Mouse (Mus musculus): ENCODE measurements around the gene Dpt. TPM values are rescaled to one million over a fixed set of nuclear protein-coding genes. Genes with fewer than 3 reads are reported as not detected.
"Not testable (repeated sequence)": the region's sequence is repeated elsewhere in the genome, so short reads cannot be mapped to it uniquely, and the experiment has no call there.

Gene Dpt
- 10 to 100 TPM; 42.5 to 58.4 TPM for total RNA-seq (2021)
- long read RNA-seq, experiment 1, transcript Dpt-201 (4 exons, 1,724 nt), result major isoform, 5 of 8 reads
- long read RNA-seq, experiment 1, partial matches to known transcripts, result 0 of 8 reads
- long read RNA-seq, experiment 1, other reads (novel, unspliced or antisense), result 3 of 8 reads
- long read RNA-seq, experiment 2, partial matches to known transcripts, result 0 of 5 reads
- long read RNA-seq, experiment 2, other reads (novel, unspliced or antisense), result 3 of 5 reads

DNA sequence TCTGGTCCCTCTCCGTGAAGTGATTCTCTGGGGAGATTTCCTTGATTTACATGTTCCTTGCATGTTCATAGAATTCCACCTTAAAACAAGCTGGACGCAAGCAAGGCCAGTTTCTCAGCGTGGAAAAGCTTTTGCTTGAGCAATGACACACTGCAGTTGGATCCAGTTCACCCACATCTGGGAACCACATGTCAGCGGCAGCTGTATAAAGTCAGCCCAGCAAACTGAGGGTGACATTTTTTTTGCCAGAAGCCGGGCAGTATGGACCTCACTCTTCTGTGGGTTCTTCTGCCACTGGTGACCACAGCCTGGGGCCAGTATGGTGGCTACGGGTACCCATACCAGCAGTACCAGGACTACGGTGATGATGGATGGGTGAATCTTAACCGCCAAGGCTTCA is at the start of gene Dpt:
TSS of gene Dpt (plus strand) at position 174 of the 400 bp plus-strand sequence.
- Histone ChIP-seq H3K4me3 (peak within 1 kb of the TSS; percentile 64), H3K27ac (peak within 1 kb of the TSS; percentile 86)
- DNase-seq, result peak; percentile 80
- TF ChIP-seq CTCF (IDR thresholded peaks at IDR 0.05), result no peak
- intact Hi-C loops (cut with DNase I), result no loop called here

DNA sequence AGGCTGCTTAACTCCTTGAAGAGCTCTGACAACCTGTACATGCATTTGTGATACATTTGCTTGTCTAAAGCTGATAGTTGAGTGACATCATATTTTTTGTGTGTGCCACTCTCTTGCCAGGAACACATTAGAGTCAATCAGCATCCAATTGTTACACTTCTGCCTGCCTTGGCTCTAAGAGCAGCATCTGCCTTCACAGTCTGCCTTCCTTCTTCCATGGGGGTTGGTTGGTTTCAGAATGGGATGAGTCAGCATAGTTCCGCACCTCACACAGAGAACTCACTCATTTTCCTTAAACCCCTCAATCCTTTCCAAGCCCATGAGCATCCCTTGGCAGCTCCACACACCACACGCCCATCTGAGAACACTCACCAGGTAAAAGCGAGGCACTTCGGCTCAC is 42.7 kb upstream of the Dpt start:
- intact Hi-C loops (cut with DNase I), result no loop called here
- no peak for TF ChIP-seq CTCF (IDR thresholded peaks at IDR 0.05)

DNA sequence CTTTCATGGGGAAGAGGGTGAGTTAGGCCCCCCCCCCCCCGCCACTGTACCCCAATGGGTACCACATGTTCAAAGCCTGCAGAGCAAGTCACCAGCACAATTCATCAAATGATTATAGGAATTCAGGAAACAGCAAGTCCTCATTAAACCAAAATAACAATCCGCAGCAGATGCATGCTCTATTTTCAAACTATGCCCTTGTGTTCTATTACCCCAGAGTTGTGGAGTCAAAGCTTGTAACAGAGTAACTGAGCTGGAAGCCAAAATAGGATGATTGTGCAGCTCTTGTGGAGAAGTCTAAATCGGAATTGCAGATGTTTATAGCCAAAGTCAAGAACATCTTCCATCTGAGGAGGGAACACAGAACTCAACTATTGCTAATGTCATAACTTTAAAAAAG is 40.8 kb upstream of the Dpt start:
- H3K4me3 ChIP-seq, result no peak overlapping the region
- TF ChIP-seq CTCF (IDR thresholded peaks at IDR 0.05), result no peak
- peak overlapping the region; percentile 31 for H3K27ac ChIP-seq
- intact Hi-C loops (cut with DNase I), result no loop called here
- no peak for DNase-seq

More for the DNA sequence above, 42.7 kb upstream of the Dpt start:
- DNase-seq, result no peak
- Histone ChIP-seq H3K27ac (no peak overlapping the region), H3K4me3 (no peak overlapping the region)

DNA sequence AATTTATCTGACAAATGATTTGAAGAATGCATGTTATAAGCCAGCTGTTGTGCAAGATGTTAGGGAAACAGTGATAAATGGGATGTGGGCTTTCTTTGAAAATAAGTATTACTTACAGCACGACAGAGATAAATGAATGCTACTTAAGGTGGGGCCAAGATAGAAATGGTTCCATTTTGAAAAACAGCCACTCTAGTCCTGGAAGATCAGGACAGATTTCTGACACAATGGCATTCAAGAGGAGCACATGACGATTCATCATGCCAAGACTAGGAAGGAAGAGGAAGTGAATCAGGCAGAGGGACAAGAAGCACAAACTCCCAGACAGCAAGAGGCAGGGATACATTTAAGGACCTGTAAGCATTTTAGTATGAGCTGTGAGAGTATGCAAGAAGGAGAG is 39.5 kb upstream of the Dpt start:
- H3K4me3 ChIP-seq, result no peak overlapping the region
- intact Hi-C loops (cut with DNase I), result no loop called here
- no peak for TF ChIP-seq CTCF (IDR thresholded peaks at IDR 0.05)
- DNase-seq, result no peak
- H3K27ac ChIP-seq, result peak overlapping the region; percentile 12; the same call in 1 of the 2 replicates

DNA sequence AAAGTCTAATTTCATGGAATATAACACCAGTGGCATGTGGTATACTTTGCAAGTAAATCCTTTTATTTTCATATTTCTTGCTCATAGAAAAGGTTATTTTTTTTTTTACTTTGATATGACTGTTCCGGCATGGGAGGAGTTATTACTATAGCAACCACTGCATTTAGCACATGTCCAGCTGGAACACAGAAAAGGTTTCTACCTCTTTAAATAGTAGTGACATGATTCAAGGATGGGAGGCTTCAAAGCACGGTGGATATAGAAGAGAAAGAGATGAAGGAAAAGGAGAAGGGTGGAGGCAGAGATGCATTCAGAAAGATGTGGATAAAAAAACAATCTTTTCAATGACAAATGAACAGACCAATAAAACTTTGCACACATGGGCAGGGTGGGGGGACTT is 38.0 kb upstream of the Dpt start:
- DNase-seq, result no peak
- TF ChIP-seq CTCF (IDR thresholded peaks at IDR 0.05), result no peak
- intact Hi-C loops (cut with DNase I), result no loop called here
- Histone ChIP-seq H3K27ac (no peak overlapping the region), H3K4me3 (no peak overlapping the region)

DNA sequence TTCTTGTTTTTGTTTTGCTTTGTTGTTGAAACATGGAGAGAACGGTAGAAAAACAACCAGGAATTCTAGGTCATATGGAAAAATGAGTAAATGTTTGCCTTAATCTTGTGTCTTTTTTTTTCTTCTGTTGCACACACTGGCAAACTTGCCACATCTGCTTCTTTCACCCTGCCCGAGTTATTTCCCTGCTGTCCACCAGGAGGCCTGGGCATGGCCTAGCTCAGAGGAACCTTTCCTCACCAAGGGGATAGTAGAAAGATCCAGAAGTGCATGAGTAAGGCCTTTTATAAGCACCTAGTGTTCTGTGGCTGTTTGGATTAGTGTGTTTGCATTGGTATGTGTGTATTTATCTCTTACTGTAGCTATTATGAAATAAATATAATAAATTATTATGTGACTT is 34.2 kb upstream of the Dpt start:
- no peak overlapping the region for H3K4me3 ChIP-seq
- peak; percentile 55 for TF ChIP-seq CTCF (IDR thresholded peaks at IDR 0.05)
- peak; percentile 27 for DNase-seq
- intact Hi-C loops (cut with DNase I), result no loop called here
- 0 out of 2 replicates have a peak overlapping the region, but pooled peaks have one; percentile 0 for H3K27ac ChIP-seq

DNA sequence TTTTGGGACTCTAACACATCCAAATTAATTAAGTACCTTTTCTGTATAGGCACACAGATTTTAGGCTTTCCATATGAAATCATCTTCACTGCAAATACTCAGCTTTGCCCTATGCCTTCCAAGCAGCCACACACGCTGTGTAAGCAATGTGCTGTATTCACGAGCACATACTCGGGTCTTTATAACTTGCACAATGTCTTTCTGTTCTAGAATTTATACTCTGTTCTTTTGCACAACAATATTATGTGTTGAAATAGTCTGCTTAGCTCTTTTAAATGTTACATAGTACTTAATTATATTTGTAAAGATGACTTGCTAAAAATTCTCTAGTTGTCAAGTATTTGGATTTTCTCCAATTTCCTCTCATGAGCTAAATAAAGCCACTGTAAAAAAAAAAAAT is 29.8 kb upstream of the Dpt start:
- H3K4me3 ChIP-seq, result peak overlapping the region; percentile 39; the same call in 1 of the 2 replicates
- TF ChIP-seq CTCF (IDR thresholded peaks at IDR 0.05), result no peak
- DNase-seq, result no peak
- intact Hi-C loops (cut with DNase I), result loop anchor here (5.0 kb wide), 1 partner anchor 309 kb away; the partner anchor contains the start of gene Atp1b1
- peak overlapping the region; percentile 82 for H3K27ac ChIP-seq

DNA sequence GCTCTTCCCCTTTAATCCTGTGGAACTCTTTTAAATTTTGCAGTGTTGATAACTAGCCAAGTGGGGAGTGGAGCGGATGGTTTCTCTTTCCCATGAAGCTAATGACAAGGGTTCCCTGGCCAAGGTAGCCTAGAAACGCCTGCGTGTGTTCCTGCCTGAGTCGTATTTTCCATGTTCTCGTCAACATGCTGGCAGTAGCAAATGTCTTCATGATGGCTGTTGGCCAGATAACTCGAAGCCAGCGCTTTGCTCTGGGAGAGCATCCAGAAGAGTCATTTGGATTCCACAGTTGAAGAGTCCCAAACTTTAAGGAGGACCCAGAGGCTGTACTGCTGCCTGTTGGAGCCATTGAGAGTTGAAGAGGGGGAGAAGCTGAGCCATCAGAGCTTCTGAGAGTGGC is 25.8 kb upstream of the Dpt start:
- peak overlapping the region; percentile 87 for H3K27ac ChIP-seq
- TF ChIP-seq CTCF (IDR thresholded peaks at IDR 0.05), result no peak
- intact Hi-C loops (cut with DNase I), result loop anchor here (2.0 kb wide), 1 partner anchor 126 kb away; no protein-coding TSS in a partner anchor
- peak; percentile 89 for DNase-seq
- no peak overlapping the region for H3K4me3 ChIP-seq

DNA sequence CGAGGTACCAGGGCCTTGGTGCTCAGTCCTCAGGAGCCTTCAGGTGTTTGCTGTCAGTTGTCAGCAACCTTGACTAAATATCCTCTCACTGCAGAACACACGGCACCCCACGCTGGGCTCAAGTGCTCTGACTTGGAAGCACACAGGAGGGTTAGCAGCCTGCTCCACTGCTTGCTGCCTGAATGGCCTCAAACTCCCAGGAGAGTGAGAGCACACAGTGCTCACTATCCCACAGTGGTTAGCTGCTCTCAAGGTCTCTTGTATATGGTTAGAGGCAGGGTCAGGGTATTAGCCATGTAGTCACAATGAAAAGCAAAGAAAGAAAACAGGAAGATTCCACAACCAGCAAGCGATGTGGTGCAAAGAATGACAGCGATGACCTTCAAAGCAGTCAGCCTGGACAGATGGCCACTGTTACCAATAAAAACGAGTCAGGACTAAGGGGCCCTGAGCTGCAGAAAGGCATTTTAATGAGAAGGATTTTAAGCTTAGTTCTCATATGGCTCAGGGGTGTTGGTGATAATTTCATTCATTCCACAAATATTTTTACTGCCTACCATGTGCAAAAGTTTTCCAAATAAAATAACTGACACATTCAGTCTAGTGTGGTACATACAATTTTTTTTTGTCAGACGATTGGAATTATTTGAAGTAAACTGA is 15.5 kb upstream of the Dpt start:
- no peak for TF ChIP-seq CTCF (IDR thresholded peaks at IDR 0.05)
- DNase-seq, result no peak
- no peak overlapping the region for H3K27ac ChIP-seq
- intact Hi-C loops (cut with DNase I), result no loop called here
- no peak overlapping the region for H3K4me3 ChIP-seq

DNA sequence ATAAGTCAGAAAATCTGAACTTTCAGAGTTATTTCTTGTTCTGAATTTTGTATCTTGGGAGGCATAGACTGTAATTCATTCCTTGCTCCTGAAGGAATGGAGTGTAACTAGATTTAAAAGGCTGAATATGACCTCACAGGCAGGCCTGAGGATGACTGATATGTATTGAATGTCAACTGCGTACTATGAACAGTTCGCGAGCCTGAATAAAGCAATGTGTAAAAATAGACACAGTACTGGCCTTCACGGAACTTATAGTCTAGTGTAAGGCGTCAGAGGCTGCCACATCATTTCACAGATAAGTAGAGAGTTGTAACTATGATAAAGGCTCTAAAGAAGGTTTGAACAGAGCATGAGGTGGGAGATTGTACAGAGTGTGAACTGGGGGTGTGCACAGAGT is 10.3 kb upstream of the Dpt start:
- intact Hi-C loops (cut with DNase I), result loop anchor here (5.0 kb wide), 1 partner anchor 111 kb away; no protein-coding TSS in a partner anchor
- no peak overlapping the region for H3K4me3 ChIP-seq
- DNase-seq, result no peak
- no peak for TF ChIP-seq CTCF (IDR thresholded peaks at IDR 0.05)
- H3K27ac ChIP-seq, result peak overlapping the region; percentile 85

DNA sequence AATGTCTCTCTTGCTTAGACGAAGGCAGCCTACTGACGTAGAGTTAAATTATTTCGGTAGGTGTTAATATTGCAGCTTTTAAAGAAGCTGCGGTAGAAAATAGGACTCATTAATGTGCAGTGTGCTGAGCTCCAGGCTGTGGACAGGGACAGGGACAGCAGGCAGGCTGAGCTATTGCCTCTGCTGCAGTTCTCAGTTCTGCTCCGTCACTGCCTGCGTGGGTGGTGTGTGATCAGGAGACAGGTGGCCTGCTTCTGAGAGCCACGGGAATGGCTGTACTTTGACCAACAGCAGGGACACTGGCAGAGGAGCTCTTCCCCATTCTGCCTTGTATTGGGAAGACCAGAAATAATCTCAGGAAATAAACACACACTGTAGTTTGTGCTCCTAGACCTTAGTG is 8.7 kb upstream of the Dpt start:
- Histone ChIP-seq H3K27ac (peak overlapping the region; percentile 85), H3K4me3 (no peak overlapping the region)
- intact Hi-C loops (cut with DNase I), result loop anchor here (5.0 kb wide), 1 partner anchor 110 kb away; no protein-coding TSS in a partner anchor
- no peak for TF ChIP-seq CTCF (IDR thresholded peaks at IDR 0.05)
- peak; percentile 58 for DNase-seq

DNA sequence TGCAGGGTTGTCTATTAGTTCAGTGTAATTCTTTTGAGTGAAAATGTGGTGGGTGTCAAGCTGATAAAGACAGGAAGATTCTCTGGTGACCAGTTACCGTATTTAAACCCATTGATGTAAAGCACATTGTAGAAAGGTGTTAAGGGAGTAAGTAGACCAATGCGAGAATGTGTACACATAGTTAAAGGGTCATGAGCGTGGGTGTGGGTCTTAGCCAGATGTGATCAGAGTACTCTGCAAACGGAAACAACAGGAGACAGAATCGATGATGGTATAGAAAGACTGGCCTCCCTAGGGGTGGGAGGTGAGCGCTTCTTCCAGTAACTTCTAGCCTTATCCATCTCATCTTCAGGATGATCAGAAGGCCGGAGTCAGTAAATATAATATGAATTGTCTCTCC is 8.2 kb upstream of the Dpt start:
- no peak for TF ChIP-seq CTCF (IDR thresholded peaks at IDR 0.05)
- intact Hi-C loops (cut with DNase I), result loop anchor here (5.0 kb wide), 1 partner anchor 109 kb away; no protein-coding TSS in a partner anchor

DNA sequence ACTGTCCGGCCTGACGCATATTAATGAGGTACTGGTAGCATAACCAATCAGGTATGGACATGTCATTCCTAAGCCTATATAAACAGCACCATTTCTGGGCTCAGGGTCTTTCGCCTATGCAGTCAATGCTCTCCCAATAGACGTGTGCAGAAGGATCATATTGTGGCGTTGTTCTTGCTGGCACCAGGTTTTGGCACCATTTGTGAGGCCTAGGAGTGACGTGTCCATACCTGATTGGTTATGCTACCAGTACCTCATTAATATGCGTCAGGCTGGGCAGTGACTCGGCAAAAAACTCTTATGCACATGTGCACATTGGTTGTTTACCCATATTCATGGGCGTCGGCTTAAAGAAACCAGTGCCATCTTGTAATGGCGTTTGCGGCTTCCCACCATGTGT is 6.1 kb upstream of the Dpt start:
- H3K27ac ChIP-seq; H3K4me3 ChIP-seq; intact Hi-C loops (cut with DNase I); DNase-seq: not testable (repeated sequence)

More for the DNA sequence above, 8.2 kb upstream of the Dpt start:
- H3K4me3 ChIP-seq, result no peak overlapping the region
- DNase-seq, result no peak
- peak overlapping the region; percentile 85 for H3K27ac ChIP-seq

All from gastrocnemius, adult 2 months (tissue).